Mouse (Mus musculus): Measurements from ENCODE around the gene Lmna.

Lmna gene

GRCm38 (mm10) chr3:88538271-88539145 is 28.8 kb upstream of the Lmna start:
- peak; percentile 9 for DNase-seq

GRCm38 (mm10) chr3:88537146-88537545 is 27.4 kb upstream of the Lmna start:
- no peak for DNase-seq

GRCm38 (mm10) chr3:88536103-88536930 is 26.6 kb upstream of the Lmna start:
- peak; percentile 55 for DNase-seq

GRCm38 (mm10) chr3:88535527-88535926 is 25.8 kb upstream of the Lmna start:
- no peak for DNase-seq

- DNase-seq: no peak
Observed at GRCm38 (mm10) chr3:88535005-88535404, 25.2 kb upstream of the Lmna start.

GRCm38 (mm10) chr3:88533706-88534105 is 23.9 kb upstream of the Lmna start:
- no peak for DNase-seq

- DNase-seq: peak; percentile 61
Observed at GRCm38 (mm10) chr3:88532689-88533511, 23.1 kb upstream of the Lmna start.

GRCm38 (mm10) chr3:88532299-88532674 is 22.5 kb upstream of the Lmna start, which contains the start of gene Mex3a:
Gene Mex3a, plus strand, starts transcription at chr3:88532395.
- no peak for DNase-seq

- peak; percentile 94 for DNase-seq
Observed at GRCm38 (mm10) chr3:88531348-88532298, 21.9 kb upstream of the Lmna start.

GRCm38 (mm10) chr3:88530082-88530864 is 20.5 kb upstream of the Lmna start:
- no peak for DNase-seq

GRCm38 (mm10) chr3:88529204-88530000 is 19.6 kb upstream of the Lmna start:
- DNase-seq: no peak

- DNase-seq: no peak
Observed at GRCm38 (mm10) chr3:88528646-88529045, 18.9 kb upstream of the Lmna start.

- DNase-seq: no peak
Observed at GRCm38 (mm10) chr3:88527565-88527964, 17.8 kb upstream of the Lmna start.

- peak; percentile 88 for DNase-seq
Observed at GRCm38 (mm10) chr3:88526157-88527131, 16.7 kb upstream of the Lmna start.

GRCm38 (mm10) chr3:88525021-88525420 is 15.3 kb upstream of the Lmna start:
- no peak for DNase-seq

- DNase-seq: no peak
Observed at GRCm38 (mm10) chr3:88523027-88523426, 13.3 kb upstream of the Lmna start.

GRCm38 (mm10) chr3:88521803-88522331 is 12.1 kb upstream of the Lmna start:
- peak; percentile 88 for DNase-seq

GRCm38 (mm10) chr3:88521156-88521555 is 11.4 kb upstream of the Lmna start:
- no peak for DNase-seq
